Mouse (Mus musculus) skeletal muscle tissue, adult 2 months (tissue): Measurements from ENCODE around the gene Vmn2r111.
"Not testable (repeated sequence)": the region's sequence is repeated elsewhere in the genome, so short reads cannot be mapped to it uniquely, and the experiment has no call there.

Experiments used
- DNase-seq: peaks from one replicate; pipeline ENCODE4 v3.0.0-alpha.2; 2012; ENCODE audit warnings: low read depth, low spot score

Gene Vmn2r111

GRCm38 (mm10) chr17:22573382-22573781, at the start of gene Vmn2r111:
Gene Vmn2r111, minus strand, starts transcription at chr17:22573482.
- not testable (repeated sequence) for DNase-seq

- DNase-seq, result not testable (repeated sequence)
These were observed 27.4 kb upstream of the Vmn2r111 start, which contains the start of gene Vmn2r112 for GRCm38 (mm10) chr17:22600651-22601050. Gene Vmn2r112, plus strand, starts transcription at chr17:22600951.

- not testable (repeated sequence) for DNase-seq
These were observed 52.8 kb downstream of the Vmn2r111 start for GRCm38 (mm10) chr17:22520467-22520866.

- not testable (repeated sequence) for DNase-seq
These were observed 53.2 kb downstream of the Vmn2r111 start for GRCm38 (mm10) chr17:22520037-22520436.

- DNase-seq, result no peak
These were observed 76.2 kb downstream of the Vmn2r111 start for GRCm38 (mm10) chr17:22497120-22497519.
